Mouse (Mus musculus) erythroblast, embryonic 14.5 days (primary cell): Measurements from ENCODE around the gene Upp2.

Experiments used
- GATA1 ChIP-seq: IDR thresholded peaks from 2 replicates; pipeline ENCODE4 v1.6.1; 2012; ENCODE audit warnings: low read length, inconsistent platforms, mixed read lengths
- TAL1 ChIP-seq: IDR thresholded peaks from 3 replicates; pipeline ENCODE4 v1.6.1; 2012; ENCODE audit warnings: low read length, inconsistent platforms, mixed read lengths

- TF ChIP-seq TAL1 (no peak), GATA1 (no peak)
Measured at GRCm38 (mm10) chr2:58529384-58529783, 37.7 kb upstream of the Upp2 start.
